Mouse (Mus musculus): ENCODE results near the gene Sp3. TPM values are rescaled to one million over a fixed set of nuclear protein-coding genes. Genes with fewer than 3 reads are reported as not detected.
A peak's percentile ranks its signal among the peaks of the same experiment; 100 is the strongest.

Gene Sp3
- polyA plus RNA-seq, 1 experiment: 8.4 TPM

GRCm38 (mm10) chr2:73005611-73006515, 25.6 kb upstream of the Sp3 start:
- Histone ChIP-seq H3K27me3 (ENCODE audit: control insufficient read depth, insufficient read depth, insufficient read length) (no peaks in the 10 kb centered on the region), H3ac (ENCODE audit: control insufficient read depth, insufficient read length) (no peak overlapping the region)
- TF ChIP-seq REST (IDR thresholded peaks at IDR 0.05; ENCODE audit: insufficient read depth, insufficient read length): no peak
- no peak for TF ChIP-seq POLR2AphosphoS2 (IDR thresholded peaks at IDR 0.05; ENCODE audit: insufficient read length, low read depth)
- TF ChIP-seq MAX (IDR thresholded peaks at IDR 0.05; ENCODE audit: low read depth): no peak
- no peak for TF ChIP-seq SRF (IDR thresholded peaks at IDR 0.05; ENCODE audit: control insufficient read depth, insufficient read length, low read depth)
- TF ChIP-seq TCF12 (IDR thresholded peaks at IDR 0.05; ENCODE audit: insufficient read depth, poor library complexity, severe bottlenecking): no peak
- no peak for TF ChIP-seq CEBPB (IDR thresholded peaks at IDR 0.05; ENCODE audit: insufficient read depth, poor library complexity, severe bottlenecking)
- no peak for TF ChIP-seq TCF3 (IDR thresholded peaks at IDR 0.05; ENCODE audit: insufficient read length, low read depth)
- TF ChIP-seq USF1 (IDR thresholded peaks at IDR 0.05; ENCODE audit: low read depth): no peak
- no peak for TF ChIP-seq MYOD1 (IDR thresholded peaks at IDR 0.05; ENCODE audit: control insufficient read depth in 1 of 3, insufficient read length in 2 of 3, low read depth in 2 of 3)
- no peak for TF ChIP-seq POLR2A (IDR thresholded peaks at IDR 0.05; ENCODE audit: insufficient read length, low read depth)
- no peak for TF ChIP-seq MYOG (IDR thresholded peaks at IDR 0.05; ENCODE audit: control insufficient read depth in 1 of 3, insufficient read depth in 1 of 3, insufficient read length in 2 of 3, low read depth in 2 of 3)
- TF ChIP-seq E2F4 (IDR thresholded peaks at IDR 0.05; ENCODE audit: insufficient read depth): no peak

GRCm38 (mm10) chr2:73003751-73004717, 23.8 kb upstream of the Sp3 start:
- TF ChIP-seq CEBPB (IDR thresholded peaks at IDR 0.05; ENCODE audit: insufficient read depth, poor library complexity, severe bottlenecking) (peak; percentile 45; the same call in 1 of the 2 replicates), MYOD1 (IDR thresholded peaks at IDR 0.05; ENCODE audit: control insufficient read depth in 1 of 3, insufficient read length in 2 of 3, low read depth in 2 of 3) (peak; percentile 8 to 65 (median 35)), TCF12 (IDR thresholded peaks at IDR 0.05; ENCODE audit: insufficient read depth, poor library complexity, severe bottlenecking) (peak; percentile 17), MYOG (IDR thresholded peaks at IDR 0.05; ENCODE audit: control insufficient read depth in 1 of 3, insufficient read depth in 1 of 3, insufficient read length in 2 of 3, low read depth in 2 of 3) (peak in 2 of 3 experiments; percentile 3 to 34), SRF (IDR thresholded peaks at IDR 0.05; ENCODE audit: control insufficient read depth, insufficient read length, low read depth) (no peak), POLR2A (IDR thresholded peaks at IDR 0.05; ENCODE audit: insufficient read length, low read depth) (no peak)
- Histone ChIP-seq H3K36me3 (ENCODE audit: control insufficient read depth, insufficient read depth) (no peaks in the 10 kb centered on the region), H3ac (ENCODE audit: control insufficient read depth, insufficient read length) (no peak overlapping the region), H3K4me2 (ENCODE audit: low read depth) (peak overlapping the region; percentile 81), H3K27me3 (ENCODE audit: control insufficient read depth, insufficient read depth, insufficient read length) (no peaks in the 10 kb centered on the region), H3K79me2 (ENCODE audit: control insufficient read depth, insufficient read depth) (no peaks in the 10 kb centered on the region), H3K4me3 (peak overlapping the region; percentile 5)

More at GRCm38 (mm10) chr2:73005611-73006515, 25.6 kb upstream of the Sp3 start:
- Histone ChIP-seq H3K4me2 (ENCODE audit: low read depth) (peak overlapping the region; percentile 60), H3K36me3 (ENCODE audit: control insufficient read depth, insufficient read depth) (no peaks in the 10 kb centered on the region), H3K79me2 (ENCODE audit: control insufficient read depth, insufficient read depth) (no peaks in the 10 kb centered on the region), H3K4me3 (no peak overlapping the region)

- TF ChIP-seq E2F4 (IDR thresholded peaks at IDR 0.05; ENCODE audit: insufficient read depth) (no peak), MAX (IDR thresholded peaks at IDR 0.05; ENCODE audit: low read depth) (no peak), SRF (IDR thresholded peaks at IDR 0.05; ENCODE audit: control insufficient read depth, insufficient read length, low read depth) (no peak), MYOG (IDR thresholded peaks at IDR 0.05; ENCODE audit: control insufficient read depth in 1 of 3, insufficient read depth in 1 of 3, insufficient read length in 2 of 3, low read depth in 2 of 3) (peak in 1 of 3 experiments; percentile 14), TCF12 (IDR thresholded peaks at IDR 0.05; ENCODE audit: insufficient read depth, poor library complexity, severe bottlenecking) (no peak), TCF3 (IDR thresholded peaks at IDR 0.05; ENCODE audit: insufficient read length, low read depth) (no peak)
- Histone ChIP-seq H3K4me2 (ENCODE audit: low read depth) (peak overlapping the region; percentile 81), H3K79me2 (ENCODE audit: control insufficient read depth, insufficient read depth) (no peaks in the 10 kb centered on the region), H3K36me3 (ENCODE audit: control insufficient read depth, insufficient read depth) (no peaks in the 10 kb centered on the region), H3K4me3 (no peak overlapping the region), H3ac (ENCODE audit: control insufficient read depth, insufficient read length) (no peak overlapping the region), H3K27me3 (ENCODE audit: control insufficient read depth, insufficient read depth, insufficient read length) (no peaks in the 10 kb centered on the region)
These were observed 22.8 kb upstream of the Sp3 start for GRCm38 (mm10) chr2:73003049-73003448.

- no peak overlapping the region for H3ac ChIP-seq (ENCODE audit: control insufficient read depth, insufficient read length)
- no peaks in the 10 kb centered on the region for H3K27me3 ChIP-seq (ENCODE audit: control insufficient read depth, insufficient read depth, insufficient read length)
- H3K4me2 ChIP-seq (ENCODE audit: low read depth): no peak overlapping the region
- no peaks in the 10 kb centered on the region for H3K36me3 ChIP-seq (ENCODE audit: control insufficient read depth, insufficient read depth)
- no peak overlapping the region for H3K4me3 ChIP-seq
- TF ChIP-seq REST (IDR thresholded peaks at IDR 0.05; ENCODE audit: insufficient read depth, insufficient read length) (no peak), TCF3 (IDR thresholded peaks at IDR 0.05; ENCODE audit: insufficient read length, low read depth) (no peak), MAX (IDR thresholded peaks at IDR 0.05; ENCODE audit: low read depth) (no peak), POLR2AphosphoS2 (IDR thresholded peaks at IDR 0.05; ENCODE audit: insufficient read length, low read depth) (no peak), CEBPB (IDR thresholded peaks at IDR 0.05; ENCODE audit: insufficient read depth, poor library complexity, severe bottlenecking) (no peak), MYOD1 (IDR thresholded peaks at IDR 0.05; ENCODE audit: control insufficient read depth in 1 of 3, insufficient read length in 2 of 3, low read depth in 2 of 3) (no peak), POLR2A (IDR thresholded peaks at IDR 0.05; ENCODE audit: insufficient read length, low read depth) (no peak), TCF12 (IDR thresholded peaks at IDR 0.05; ENCODE audit: insufficient read depth, poor library complexity, severe bottlenecking) (no peak), MYOG (IDR thresholded peaks at IDR 0.05; ENCODE audit: control insufficient read depth in 1 of 3, insufficient read depth in 1 of 3, insufficient read length in 2 of 3, low read depth in 2 of 3) (no peak), USF1 (IDR thresholded peaks at IDR 0.05; ENCODE audit: low read depth) (no peak), SRF (IDR thresholded peaks at IDR 0.05; ENCODE audit: control insufficient read depth, insufficient read length, low read depth) (no peak), E2F4 (IDR thresholded peaks at IDR 0.05; ENCODE audit: insufficient read depth) (no peak)
- no peaks in the 10 kb centered on the region for H3K79me2 ChIP-seq (ENCODE audit: control insufficient read depth, insufficient read depth)
These were observed 22.2 kb upstream of the Sp3 start for GRCm38 (mm10) chr2:73002451-73002850.
